Mouse (Mus musculus) cortical plate, adult 2 months (tissue): ENCODE measurements around the gene Ccdc124. TPM values are rescaled to one million over a fixed set of nuclear protein-coding genes. Genes with fewer than 3 reads are reported as not detected.
A peak's percentile ranks its signal among the peaks of the same experiment; 100 is the strongest.

ENCODE experiments used
- H3K27ac ChIP-seq: fragments of 200-500 bp; 2 replicates; pipeline ENCODE4 v1.5.1; 2012; ENCODE audit warnings: low read length, control low read depth, inconsistent platforms; ENCODE audit not compliant: insufficient read depth
- H3K4me1 ChIP-seq: fragments of 200-500 bp; 2 replicates; pipeline ENCODE4 v1.6.1; 2011; ENCODE audit warnings: low read length; ENCODE audit not compliant: control insufficient read depth, insufficient read depth
- H3K4me3 ChIP-seq: fragments of 200-500 bp; 2 replicates; pipeline ENCODE4 v1.5.1; 2011; ENCODE audit warnings: mild to moderate bottlenecking, low read length, control low read depth; ENCODE audit not compliant: insufficient read depth
- CTCF ChIP-seq: fragments of 200-500 bp; IDR thresholded peaks from 2 replicates; pipeline ENCODE4 v1.5.1; 2011; ENCODE audit warnings: mild to moderate bottlenecking, control low read depth, low read length; ENCODE audit not compliant: insufficient read depth; ENCODE audit errors: extremely low read depth
- POLR2A ChIP-seq: fragments of 200-500 bp; IDR thresholded peaks from 2 replicates; pipeline ENCODE4 v1.6.1; 2011; ENCODE audit warnings: mild to moderate bottlenecking, low read length, control low read depth; ENCODE audit not compliant: insufficient read depth; ENCODE audit errors: extremely low read depth
- polyA plus RNA-seq: library from polyadenylated mRNA; depleted of rRNA; stranded (reverse); fragments of >200 nt; gene quantifications from 2 replicates; pipeline ENCODE4 v1.2.3, GENCODE M21; 2012

Gene Ccdc124
- polyA plus RNA-seq, 1 experiment = 176 TPM

DNA sequence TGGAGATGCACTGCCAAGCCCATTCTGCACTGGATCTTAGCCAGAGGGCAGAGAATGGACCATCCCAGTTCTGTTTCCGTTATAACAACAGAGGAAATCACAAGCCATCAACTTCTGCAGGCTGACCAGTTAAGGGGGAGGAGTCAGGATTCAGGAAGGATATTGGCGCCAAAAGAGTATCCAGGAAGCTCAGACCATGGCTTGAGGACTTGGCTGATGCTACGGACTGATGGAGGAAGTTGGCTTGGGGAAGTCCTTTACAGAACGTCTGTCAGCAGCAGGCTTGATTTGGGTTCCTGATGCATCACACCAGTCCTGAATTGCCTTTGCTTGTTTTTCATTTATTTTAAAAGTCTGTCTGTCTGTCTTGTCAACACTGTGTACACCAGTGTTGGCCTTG lies 30.8 kb upstream of the Ccdc124 start:
- no peak overlapping the region for H3K4me3 ChIP-seq
- H3K27ac ChIP-seq = no peak overlapping the region
- peaks cover 3% of the 10 kb centered on the region; the same call in 1 of the 2 replicates for H3K4me1 ChIP-seq
- TF ChIP-seq POLR2A = no peak
- TF ChIP-seq CTCF = no peak

GRCm38 (mm10) chr8:70903582-70903981 lies 29.8 kb upstream of the Ccdc124 start:
- H3K27ac ChIP-seq = no peak overlapping the region
- peaks cover 3% of the 10 kb centered on the region; the same call in 1 of the 2 replicates for H3K4me1 ChIP-seq
- TF ChIP-seq POLR2A (no peak), CTCF (no peak)
- H3K4me3 ChIP-seq = no peak overlapping the region

- peaks cover 3% of the 10 kb centered on the region; the same call in 1 of the 2 replicates for H3K4me1 ChIP-seq
- TF ChIP-seq CTCF (no peak), POLR2A (no peak)
- H3K4me3 ChIP-seq = no peak overlapping the region
- no peak overlapping the region for H3K27ac ChIP-seq
Observed at GRCm38 (mm10) chr8:70903112-70903511, 29.4 kb upstream of the Ccdc124 start.

DNA sequence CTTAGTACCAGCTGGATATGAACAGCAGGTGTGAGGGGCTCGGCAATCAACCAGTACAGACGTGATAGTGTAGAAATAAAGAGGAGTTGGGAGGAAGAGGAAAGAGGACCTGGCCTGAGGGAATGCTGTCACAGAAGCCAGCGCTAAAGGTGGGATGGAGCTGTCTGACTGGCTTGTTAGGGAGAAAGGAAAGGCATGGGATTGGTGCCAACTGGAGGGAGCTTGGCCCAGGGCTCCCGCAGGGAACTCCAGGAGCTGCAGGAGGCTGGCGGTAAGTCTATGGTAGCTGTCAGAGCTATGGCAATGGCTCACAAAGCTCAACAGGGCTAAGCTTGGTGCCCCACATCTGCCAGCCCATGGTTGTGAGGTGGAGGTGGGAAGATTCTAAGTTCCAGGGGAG lies 28.5 kb upstream of the Ccdc124 start:
- peaks cover 3% of the 10 kb centered on the region; the same call in 1 of the 2 replicates for H3K4me1 ChIP-seq
- TF ChIP-seq POLR2A = no peak
- no peak for TF ChIP-seq CTCF
- no peak overlapping the region for H3K27ac ChIP-seq
- H3K4me3 ChIP-seq = no peak overlapping the region

GRCm38 (mm10) chr8:70900872-70901387 lies 27.2 kb upstream of the Ccdc124 start:
- Histone ChIP-seq H3K4me1 (no peaks in the 10 kb centered on the region), H3K27ac (no peak overlapping the region)
- TF ChIP-seq CTCF (no peak), POLR2A (no peak)

DNA sequence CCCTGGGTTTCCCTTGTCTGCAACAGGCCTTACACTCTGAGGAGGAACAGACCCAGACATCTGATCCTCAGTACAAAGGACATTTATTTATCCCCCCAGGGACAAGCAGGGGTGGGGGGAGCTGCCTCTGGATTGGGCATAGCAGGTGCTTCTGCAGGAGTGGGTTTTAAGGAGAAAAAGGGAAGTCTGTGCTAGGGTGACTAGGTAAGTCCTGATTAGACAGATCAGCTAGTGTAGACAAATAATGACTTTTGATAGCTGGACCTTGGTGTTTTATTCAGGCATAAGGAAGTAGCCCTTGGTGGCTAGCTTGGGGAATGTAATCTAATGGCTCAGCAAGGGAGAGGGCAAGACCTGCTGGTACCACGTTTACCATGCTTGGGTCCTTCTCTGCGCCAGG lies 25.5 kb upstream of the Ccdc124 start:
- Histone ChIP-seq H3K4me1 (no peaks in the 10 kb centered on the region), H3K27ac (no peak overlapping the region), H3K4me3 (no peak overlapping the region)
- no peak for TF ChIP-seq CTCF
- TF ChIP-seq POLR2A = no peak

More at GRCm38 (mm10) chr8:70900872-70901387, 27.2 kb upstream of the Ccdc124 start:
- no peak overlapping the region for H3K4me3 ChIP-seq

- H3K4me3 ChIP-seq = no peak overlapping the region
- no peak overlapping the region for H3K27ac ChIP-seq
- no peak for TF ChIP-seq CTCF
- TF ChIP-seq POLR2A = no peak
- no peaks in the 10 kb centered on the region for H3K4me1 ChIP-seq
Observed at GRCm38 (mm10) chr8:70898661-70899198, 25.0 kb upstream of the Ccdc124 start.

DNA sequence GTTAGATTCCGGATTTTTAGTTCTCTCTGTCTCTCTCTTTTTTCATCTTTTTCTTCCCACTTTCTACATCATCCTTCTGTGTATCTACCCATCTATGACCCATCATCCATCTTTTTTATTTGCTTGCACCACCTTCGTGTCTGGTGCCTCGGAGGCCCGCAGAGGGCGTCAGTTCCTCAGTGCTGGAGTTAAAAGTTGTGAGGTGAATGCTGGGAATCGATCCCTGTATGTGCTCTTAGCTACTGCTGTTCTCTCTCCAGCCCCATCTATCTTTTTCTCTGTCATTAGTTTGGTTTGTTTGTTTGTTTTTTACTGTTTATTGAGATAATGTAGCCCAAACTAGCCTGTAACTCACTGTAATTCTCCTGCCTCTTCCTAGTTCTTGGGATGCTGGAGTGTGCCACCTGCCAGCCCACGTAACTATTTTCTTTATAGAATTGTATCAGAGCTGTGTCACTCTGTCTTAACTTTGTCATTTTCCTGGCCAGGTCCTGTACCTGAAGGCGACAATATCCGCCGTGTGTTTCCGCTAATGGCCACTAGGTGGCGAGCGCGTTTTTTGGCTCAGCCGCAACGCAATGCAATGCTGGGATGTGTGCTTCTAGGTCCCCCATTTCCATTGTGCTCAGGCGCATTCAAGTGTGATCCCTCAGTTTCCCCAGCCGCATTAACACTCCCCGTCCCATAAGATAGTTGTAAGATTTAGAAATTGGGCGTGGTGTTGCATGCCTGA lies 24.1 kb upstream of the Ccdc124 start:
- Histone ChIP-seq H3K4me3 (peak overlapping the region; percentile 49), H3K27ac (no peak overlapping the region), H3K4me1 (no peaks in the 10 kb centered on the region)
- TF ChIP-seq POLR2A = no peak
- TF ChIP-seq CTCF = peak; percentile 94

DNA sequence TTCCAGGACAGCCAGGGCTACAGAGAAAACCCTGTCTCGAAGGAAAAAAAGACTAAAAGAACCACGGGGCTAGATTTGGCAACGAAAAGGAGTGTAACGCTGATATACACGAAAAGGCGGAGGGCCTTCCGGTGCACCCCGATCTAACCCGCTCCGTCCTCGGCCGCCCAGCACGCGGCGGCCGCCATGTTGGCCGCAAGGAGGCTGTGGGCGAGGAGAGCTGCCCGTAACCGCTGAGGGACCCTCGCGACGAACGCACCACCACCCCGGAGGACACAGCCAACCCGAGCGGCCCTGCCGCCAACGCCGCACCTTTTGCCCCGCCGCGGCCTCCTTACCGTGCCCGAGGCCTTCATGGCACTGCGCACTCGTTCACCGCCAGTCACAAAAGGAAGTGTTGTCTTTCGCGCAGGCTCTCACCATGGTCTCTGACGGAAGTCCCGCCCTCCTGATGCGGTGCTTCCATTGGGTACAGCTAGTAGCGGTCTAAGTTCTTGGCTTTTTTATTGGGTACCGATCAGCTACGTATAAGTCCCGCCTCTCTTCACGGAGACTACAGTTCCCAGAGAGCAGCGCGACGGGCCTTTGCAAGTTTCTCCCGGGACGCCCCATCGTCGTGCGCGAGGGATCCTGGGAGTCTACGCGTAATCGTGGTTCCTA lies 23.4 kb upstream of the Ccdc124 start, which contains the start of gene Rpl18a:
TSS of gene Rpl18a (minus strand) at position 392 of the 660 bp plus-strand sequence.
- Histone ChIP-seq H3K4me1 (no peaks in the 10 kb centered on the region), H3K4me3 (peak within 1 kb of the TSS; percentile 49), H3K27ac (0 out of 2 replicates have a peak within 1 kb of the TSS, but pooled peaks have one; percentile 35)
- TF ChIP-seq POLR2A (peak; percentile 98), CTCF (no peak)
